Mouse (Mus musculus): ENCODE data around the gene 4930455H04Rik.

4930455H04Rik gene

DNA sequence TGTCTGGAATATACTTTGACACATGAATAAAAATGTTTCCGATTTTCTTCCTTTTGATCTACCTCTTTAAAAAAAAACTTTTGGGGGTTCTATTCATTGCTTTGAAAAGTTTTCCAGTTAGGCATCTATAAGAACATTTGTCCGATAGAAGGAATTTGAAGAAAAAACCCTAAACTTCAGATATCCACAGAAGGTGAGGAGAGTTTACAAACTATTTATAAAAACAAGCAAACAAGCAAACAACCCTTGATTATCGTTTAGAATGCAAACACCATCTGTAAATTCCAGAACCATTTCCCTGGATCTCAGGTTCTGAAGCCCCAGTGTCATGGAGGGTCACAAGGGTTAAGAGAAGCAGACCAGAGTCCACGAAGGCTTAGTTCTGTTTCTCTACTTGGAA lies at the start of gene 4930455H04Rik:
TSS of gene 4930455H04Rik (plus strand) at position 301 of the 400 bp plus-strand sequence.
- DNase-seq, result no peak

DNA sequence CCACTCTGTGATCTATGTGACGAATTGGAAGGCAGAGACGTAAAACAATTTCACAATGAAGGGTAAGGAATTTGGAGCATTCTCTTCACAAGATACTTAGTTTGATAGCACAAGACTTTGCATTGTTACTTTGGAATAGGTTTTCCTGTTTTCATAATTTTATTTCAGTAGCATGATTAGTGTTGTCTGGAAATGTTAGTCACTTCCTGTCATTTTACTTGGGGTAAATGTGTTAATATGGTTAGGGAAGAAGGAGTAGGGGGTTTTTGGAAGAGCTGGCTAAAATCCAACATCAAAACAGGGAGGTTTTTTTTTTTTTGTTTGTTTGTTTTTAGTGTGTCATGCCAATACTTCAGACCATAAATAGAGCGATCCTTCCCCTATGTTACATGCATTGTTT lies 46.5 kb upstream of the 4930455H04Rik start:
- DNase-seq, result no peak

DNA sequence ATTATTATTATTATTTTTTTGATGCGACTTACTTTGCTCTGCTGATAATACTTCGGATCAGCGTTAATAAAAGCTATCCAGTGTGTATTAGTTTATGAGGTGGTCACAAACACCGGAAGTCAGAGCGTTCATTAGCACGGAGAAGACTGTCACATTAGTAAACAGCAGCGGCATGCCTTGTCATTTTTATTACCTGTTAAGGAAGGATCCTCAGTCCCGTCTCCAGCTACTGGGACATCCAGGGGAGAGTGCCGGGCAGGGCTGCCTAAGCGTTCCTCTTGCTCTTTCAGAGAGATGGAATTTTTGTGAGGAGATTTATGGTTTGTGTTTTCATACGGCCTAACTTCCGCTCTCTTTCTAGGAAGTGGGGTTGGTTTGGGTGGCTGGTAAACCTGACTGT lies 45.0 kb upstream of the 4930455H04Rik start:
- no peak for DNase-seq

DNA sequence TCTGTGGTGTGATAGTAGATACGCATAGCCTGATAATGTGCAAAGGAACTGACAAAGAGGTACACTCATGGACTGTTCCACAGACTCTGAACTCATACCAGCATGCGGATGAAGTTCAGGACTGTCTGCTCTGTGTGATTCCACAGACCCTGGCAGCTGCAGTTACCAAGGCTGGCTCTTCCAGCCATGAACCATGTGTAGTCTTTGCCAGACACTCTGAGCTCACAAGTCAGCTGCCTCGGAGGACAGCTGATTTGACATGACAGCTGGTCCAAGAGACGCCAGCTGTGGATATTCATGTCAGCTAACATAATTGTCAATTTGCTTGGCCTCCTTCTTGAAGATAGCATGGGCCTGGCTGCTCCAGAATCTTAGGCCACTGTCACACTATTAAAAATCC lies 39.1 kb upstream of the 4930455H04Rik start:
- DNase-seq, result no peak

DNA sequence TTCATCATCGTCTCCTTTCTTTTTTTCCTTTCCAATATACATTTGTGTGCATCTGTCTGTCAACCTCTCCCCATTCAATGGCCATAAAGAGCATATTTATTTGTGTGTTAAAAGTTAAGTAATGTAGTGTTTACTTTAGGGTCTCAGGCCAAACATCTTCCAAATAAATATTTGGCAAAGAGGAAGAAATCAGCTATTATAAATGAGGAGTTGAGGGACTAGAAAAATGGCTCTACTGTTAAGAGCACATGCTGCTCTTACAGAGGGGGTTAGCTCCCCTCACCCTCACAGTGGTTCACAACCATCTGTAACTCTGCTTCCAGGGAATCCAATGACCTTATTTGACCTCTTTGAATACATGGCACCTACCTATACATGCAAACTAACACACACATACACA lies 34.9 kb upstream of the 4930455H04Rik start:
- DNase-seq, result no peak

DNA sequence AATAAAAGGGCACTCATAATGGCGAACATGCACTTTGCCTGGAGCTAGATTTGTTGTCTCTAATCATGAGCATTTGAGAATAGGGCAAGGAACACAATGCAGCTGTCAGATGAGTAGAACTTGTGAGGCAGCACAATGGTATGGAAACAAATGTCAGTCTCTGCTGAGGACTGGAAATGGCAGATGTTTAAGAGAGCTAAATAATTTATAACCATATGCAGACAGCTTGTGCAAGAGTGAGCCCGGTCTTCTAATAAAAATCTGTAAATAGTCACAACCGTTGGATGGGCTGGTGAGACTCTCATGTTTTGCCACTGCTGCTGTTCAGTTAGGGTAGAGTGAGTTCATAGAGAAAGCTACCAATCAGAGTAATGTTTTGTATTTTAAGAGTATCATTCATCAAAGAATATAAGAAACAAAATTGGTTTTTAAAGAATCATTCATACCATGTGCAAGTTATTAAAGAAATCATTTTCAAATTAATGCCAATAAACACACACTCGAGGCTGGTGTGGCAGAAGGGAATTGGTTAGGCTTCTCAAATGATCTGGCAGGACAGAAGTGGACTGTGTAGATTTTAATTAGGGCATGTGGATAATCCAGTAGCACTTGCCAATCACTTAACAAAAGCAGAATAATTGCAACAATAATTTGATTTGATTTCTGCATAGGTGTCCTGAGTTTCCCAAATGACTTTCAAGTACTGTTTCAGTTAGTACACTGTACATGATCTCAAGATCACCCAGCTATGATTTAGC lies 31.0 kb upstream of the 4930455H04Rik start:
- no peak for DNase-seq

DNA sequence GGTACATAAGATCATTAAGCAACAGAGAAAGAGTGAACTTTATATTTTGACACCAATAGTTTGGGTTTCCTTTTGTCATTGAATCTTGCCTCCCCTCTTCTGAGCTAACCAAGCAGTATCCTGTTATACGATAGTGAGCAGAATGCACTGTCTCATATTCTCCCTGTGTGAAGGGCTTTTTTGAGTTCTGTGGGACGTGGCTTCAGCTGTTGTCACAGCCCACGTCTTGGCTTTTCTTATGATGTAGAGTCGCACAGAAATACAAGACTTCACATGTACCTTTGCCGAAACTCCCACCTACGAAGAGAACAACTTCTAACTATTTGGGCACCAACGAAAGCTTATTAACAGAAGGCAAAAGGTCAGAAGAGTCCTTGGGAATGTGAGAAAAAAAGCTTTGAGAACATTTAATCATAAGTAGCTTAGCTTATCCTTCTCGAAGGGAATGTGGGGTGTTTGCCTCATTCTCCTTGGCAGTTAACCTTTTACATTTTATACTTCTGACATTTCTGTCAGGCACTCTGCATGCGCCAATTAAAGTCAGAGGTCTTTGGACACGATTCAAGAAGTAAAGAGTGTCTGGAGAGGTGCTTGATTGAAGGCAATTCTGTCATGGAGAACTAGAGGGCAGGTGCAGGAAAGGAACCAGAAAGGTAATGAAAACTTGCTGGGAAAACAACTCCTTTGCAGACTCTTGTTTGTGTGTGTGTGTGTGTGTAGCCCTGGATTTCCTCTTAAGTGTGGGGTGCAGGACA lies 27.1 kb upstream of the 4930455H04Rik start:
- no peak for DNase-seq

DNA sequence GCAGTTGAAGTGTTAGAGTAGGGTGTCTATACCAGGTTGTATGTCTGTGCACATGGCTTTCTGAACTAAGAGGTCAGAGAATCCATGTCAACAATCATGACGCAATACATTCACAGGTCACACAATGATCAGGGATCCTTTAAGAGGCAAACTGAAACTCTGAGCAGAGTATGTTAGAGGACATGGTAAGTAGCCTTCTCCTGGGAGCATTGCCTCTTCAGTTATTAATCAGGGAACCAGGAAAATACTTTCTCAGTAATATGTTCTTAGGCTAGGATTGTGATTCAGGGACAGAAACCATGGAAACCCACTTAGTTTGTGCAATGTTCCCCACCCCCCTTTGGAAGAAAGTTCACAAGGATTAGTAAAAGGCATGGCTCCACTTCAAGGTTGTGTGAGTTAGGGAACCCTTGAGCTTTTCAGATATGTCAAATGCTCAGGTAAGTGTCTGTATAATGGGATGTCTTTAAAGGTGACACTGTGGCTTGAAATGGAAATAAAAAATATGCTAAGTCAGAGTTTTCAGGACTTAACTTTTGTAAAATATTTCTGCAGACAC lies 26.4 kb upstream of the 4930455H04Rik start:
- no peak for DNase-seq

DNA sequence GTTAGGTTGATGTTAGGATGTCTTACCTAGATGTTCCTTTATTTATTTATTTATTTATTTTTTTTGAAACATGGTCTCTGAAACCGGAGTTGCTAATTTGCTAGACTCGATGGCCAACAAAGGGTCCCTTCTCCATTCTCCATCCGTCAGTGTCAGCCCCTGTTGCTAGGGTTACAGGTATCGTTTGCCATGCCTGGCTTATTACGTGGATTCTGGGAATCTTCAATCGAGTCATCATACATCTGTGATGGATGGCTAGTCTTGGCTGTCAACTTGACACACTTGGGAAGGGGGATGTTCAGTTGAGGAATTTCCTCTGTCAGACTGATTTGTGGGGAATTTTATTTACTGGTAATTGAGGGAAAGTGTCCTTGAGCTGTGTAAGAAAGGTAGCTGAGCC lies 25.3 kb upstream of the 4930455H04Rik start:
- DNase-seq, result no peak

DNA sequence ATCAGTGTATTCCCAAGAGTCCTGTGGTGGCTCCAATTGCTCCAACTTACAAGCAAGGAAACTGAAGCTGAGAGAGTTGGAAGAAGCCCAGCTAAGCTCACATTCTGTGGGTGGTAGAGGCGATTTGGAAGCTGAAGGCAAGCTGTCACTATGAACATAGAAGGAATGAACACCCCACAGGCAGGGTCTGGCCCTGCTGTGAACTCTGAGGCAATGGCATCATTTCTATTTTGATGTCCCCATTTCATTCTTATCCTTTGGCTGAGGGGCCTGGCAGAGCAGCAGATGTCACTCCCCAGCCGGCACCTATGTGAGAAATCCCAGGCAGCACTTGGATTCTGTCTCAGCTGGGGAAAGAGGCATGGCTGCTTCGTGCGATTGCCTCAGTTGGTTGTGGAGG lies 24.6 kb upstream of the 4930455H04Rik start:
- no peak for DNase-seq

DNA sequence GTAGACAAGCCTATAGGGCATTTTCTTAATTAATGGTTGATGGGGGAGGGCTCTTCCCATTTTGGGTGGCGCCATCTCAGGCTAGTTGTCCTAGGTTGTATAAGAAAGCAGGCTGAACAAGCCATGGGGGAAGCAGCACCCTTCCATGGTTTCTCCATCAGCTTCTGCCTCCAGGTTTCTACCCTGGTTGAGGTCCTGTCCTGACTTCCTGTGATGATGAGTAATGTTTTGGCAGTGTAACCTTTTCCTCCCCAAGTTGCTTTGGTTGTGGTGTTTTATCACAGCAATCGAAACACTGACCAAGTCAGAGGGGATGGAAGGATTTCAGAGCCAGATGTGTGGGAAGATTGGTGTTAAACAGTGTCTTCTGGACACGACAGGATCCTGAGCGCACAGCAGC lies 21.6 kb upstream of the 4930455H04Rik start:
- DNase-seq, result no peak

DNA sequence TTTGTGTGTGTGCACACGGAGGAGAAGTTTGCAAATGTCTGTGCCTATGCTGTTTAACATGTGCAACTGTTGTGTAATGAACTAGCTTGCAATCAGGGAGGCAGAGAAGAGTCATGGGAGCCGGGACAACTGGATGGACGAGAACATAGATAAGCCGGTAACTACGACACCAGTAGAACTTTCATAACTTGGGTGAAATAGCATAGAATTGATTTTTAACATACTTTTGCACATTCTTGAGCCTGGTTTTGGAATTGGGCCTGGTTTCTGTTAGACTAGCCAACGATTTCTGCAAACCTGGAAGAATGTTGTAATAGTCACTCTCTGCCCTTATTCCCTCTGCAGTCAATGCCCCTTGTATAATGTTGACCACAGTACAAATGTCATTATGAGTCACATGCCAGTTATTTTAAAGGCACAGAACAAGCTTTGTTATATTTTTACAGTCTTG lies 17.4 kb upstream of the 4930455H04Rik start:
- DNase-seq, result no peak

DNA sequence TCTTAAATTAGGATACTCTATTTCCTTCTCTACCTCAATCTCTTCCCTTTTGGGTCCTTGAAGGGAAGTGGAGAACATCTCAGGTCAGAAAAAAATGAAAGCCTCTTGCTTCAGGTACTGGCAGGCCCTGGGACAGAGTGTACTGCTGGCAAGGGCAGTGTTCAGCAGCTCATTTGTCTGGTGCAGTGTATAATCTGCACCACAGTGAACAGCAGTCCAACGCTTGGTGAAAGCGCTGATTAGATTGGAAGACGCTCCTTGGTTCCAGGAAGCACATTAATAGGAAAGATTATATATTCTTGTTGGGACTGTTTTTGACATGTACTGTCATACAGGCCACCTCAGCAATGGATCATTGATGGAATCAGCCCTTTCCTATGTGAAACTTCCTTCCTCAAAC lies 16.6 kb upstream of the 4930455H04Rik start:
- no peak for DNase-seq

DNA sequence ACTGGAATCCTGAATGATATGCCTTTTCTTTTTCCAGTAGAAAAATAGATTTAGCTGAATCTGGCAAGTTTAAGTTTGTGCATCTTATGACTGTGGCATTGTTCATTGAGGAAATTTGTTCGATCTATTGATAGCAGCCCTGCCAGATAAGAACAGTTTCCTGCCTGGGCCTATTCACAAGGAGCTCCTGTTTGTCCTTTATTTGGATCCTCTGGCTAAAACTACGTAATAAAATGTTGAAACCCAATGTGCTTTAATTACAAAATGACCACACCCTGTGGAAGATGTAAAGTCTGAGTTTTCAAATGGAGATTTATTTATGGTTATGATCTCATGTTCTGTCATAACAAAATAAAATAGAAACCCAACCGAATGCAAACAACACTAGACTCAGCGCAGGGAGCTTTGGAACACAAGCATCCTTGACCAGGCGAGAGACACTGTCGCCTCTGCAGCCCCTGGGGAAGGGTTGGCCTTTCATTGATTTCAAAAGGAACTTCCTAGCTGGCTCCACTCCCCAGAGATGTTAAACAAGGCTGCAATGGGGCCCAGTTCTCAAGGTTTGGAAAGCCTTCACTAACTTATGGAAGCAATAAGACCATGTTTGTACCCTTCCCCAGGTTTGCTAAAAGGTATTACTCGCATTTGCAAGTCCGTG lies 15.7 kb upstream of the 4930455H04Rik start:
- DNase-seq, result no peak

DNA sequence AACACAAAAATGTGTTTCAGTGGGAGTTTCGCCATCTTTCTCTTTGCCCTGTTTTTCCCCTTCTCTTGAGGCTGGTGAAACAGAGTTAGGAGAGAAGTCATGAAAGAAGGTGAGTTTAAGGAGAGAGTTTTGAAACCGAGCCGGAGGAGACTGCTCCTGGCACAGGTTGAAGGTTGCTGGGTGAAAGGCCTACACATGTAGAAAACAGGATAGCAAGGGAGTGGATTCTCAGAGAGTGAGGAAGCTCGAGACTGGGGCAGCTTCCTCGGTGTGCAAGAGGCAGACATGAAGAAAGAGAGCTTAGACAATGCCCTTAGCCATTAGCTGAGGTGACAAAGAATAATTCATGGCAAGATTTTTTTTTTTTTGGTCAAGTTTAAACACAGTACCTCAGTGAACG lies 14.7 kb upstream of the 4930455H04Rik start:
- DNase-seq, result no peak

DNA sequence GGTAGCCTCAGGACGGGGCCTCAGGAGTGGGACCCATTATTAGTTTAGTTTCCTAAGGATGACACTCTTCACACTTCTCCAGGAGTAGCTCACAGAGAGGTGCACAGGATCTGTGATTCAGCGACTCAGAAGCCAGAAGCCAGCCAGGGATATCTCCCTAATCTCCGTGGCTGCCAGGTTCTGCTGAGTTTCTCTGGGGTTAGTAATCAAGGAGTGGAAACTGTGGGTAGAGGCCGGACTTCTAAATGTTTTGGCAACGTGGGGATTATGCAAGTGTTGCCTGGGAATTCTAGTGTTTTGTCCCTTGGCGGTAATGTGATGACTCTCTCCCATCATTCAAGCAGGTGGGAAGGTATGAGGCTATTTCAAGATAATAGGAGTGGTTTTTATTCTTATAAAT lies 13.0 kb upstream of the 4930455H04Rik start:
- DNase-seq, result no peak

DNA sequence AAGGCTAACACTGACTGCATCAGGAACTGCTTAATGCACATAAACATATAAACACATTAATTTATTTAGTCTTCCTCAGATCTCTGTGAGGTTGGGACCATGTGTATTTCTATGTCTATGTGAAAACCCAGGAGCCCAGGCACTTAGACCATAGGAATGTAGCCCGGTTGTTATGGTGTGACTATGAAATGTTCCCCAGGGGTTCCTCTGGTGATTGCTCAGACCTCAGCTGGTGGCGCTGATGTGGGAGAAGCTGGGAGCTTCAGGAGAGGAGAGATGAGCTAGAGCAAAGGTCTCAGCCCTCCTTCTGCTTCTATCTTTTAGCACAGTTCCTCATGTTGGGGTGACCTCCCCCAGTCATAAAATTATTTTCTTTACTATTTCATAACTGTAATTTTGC lies 7.7 kb upstream of the 4930455H04Rik start:
- no peak for DNase-seq

DNA sequence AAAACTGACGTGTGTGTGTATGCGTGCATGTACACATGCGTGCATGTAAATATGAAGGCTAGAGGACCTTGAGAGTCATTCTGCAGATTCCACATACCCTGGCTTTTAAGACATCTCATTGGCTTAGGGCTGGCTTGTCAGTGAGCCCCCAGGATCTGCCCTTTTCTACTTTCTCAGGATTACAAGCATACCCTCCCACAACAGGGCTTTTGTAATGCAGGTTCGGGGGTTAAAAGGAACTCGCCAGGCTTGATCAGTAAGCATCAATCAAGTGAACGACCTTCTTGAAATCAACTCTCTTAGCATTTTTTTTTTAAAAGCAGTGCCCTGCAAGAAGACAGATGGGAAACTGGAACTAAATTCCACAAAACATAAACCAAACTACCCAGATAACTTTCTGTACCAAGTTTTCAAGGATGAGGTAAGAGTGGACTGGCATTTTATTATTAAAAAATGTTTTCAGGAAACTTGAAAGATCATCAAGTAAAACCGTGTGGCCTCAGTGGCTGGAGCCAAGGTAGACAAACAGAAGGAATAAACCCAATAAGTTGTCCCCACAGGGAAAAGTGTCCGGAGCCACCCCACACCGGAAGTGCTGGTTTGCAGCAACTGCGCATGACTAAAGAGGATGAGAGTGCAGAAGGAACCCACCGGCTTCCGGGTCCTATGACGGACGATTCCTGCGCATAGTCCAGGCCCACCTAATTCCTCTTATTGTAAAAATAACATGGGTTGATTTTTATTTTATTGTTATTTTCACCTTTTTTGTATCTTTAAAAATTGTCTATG lies 6.5 kb upstream of the 4930455H04Rik start:
- DNase-seq, result no peak

DNA sequence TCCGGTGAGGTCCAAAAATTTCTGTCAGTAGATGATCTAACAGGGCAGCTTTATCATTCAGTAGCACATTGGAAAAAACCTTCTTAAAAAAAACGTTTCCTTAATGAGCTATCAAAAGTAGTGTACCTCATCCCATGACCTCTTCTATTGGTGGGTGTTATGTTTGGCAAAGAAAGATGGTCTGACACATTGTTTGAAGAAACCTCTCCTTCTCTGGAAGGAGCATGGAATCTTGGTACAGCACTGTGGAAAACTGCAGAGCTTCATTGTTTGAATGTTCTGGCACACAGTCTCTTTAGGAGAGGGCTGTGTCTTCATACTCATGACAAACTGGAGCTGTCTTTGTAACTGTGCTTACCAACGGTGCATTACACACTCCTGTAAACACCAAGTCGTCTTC lies 4.9 kb upstream of the 4930455H04Rik start:
- no peak for DNase-seq

DNA sequence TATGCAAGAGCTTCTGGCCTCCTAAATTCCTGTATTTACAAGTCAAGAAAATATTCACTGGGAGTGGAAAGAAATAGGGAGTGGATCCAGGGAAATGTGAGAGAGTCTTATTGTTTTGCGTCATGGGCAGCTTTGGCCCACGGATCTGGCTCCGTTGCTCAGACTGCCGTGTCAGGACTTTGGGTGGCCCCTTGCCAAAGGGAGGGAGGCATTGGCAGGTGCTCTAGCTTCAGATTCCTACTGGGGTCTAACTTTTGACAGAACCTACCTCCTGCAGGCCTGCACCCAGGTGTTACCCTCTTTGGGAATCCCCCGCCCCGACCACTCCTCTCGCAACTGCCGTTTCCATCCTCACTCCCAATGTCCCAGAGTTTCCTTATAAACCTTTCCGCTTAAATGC lies 3.6 kb upstream of the 4930455H04Rik start:
- peak; percentile 12 for DNase-seq

DNA sequence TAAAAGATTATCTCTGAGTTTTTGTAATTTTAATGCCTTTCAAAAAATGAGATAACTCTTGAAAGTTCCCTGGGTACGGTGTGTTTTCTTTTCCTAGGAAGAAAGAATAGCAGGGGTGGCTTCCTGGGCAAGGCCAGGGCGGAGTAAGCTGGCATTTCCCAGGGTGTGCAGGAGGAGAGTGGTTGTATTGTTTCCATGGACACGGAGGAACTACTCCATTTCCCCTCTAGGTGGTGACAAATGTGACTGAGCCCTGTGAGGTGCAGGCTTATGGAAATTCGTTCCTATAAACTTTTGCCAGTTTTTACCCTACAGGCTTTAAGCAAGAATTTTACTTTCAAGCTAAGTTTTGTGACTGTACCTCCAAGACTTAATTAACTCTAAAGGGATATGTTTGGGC lies 1.8 kb upstream of the 4930455H04Rik start:
- DNase-seq, result peak; percentile 11

DNA sequence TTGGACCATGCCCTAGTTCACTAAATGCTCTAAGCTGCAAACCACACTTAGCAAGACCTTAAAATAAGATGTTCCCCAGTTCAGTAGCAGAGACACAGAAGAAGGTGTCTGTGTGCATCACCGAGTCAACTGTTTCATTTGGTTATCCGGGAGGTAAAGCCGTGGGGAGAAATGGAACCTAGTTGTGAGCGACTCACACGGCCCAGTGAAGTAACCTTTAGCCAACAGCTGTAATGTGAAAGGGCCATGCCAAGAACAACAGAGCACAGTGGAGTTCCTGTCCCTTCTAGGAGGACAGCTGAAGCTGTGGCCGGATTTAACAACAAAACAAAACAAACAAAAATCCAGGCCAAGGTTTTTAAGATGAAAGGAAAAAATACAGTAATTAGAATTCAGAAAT lies 1.3 kb upstream of the 4930455H04Rik start:
- DNase-seq, result no peak

DNA sequence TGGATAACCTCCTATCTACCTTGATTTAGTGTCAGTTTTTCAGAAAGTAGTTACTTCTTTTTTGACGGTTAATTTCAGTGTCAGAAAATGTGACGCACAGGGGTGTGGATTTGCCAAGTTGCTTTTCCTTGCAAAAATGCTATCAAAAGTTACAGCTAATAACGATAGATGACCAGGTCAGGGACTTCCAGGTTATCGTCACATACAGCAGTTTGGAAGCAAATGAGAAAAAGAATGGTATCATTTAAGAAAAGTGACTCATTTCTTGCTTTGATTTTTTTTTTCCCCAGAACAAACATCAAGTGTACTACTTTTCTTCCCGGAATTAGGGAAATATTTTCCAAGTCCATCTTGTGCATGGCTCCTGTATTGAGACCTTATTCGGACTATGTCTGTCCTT lies 631 bp upstream of the 4930455H04Rik start:
- no peak for DNase-seq
